Mouse (Mus musculus) spleen, postnatal 36 days (tissue): Measurements from ENCODE around the gene Ubap1l.
"Not testable (repeated sequence)": the region's sequence is repeated elsewhere in the genome, so short reads cannot be mapped to it uniquely, and the experiment has no call there.

Experiments used
- DNase-seq, 2 experiments: peaks; one replicate each; pipeline ENCODE4 v3.0.0; 2022; ENCODE audit warnings: low spot score in 2 of 2, mixed read lengths in 1 of 2

Ubap1l gene

DNA sequence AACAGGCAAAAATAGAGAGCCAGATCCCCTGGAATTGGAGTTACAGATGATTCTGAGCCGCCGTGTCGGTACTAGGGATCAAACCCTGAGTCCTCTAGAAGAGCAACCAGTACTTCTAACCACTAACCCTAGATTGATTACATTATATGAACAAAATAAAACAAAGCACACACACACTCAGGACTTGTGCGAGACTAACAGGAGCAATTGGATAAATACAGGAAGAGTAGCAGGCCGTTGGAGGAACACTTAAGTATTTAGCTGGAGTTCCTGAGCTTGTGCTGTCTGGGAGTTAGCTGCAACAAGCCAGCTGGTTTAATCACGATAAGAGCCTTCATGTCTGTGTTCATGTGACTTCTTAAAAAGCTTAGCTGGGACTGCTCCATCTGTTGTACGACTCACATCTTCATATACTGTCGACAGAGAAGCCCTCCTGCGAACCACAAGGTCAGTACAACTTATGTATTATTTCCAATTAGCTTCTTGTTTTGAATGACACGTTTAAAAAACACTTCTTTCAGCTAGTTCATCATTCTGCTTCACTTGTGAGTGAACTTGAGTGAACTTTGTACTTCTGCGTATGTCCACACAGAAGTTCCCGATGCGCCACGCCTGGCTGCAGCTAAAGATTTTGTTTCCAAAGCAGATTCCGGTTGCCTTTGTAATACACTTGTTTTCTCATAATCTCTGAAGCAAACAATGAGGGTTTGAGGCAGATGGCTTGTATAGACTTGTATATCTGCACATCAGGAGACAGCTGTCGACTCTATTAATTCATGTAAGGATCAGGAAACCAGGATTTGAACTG is at the start of gene Ubap1l:
Gene Ubap1l (plus strand): TSS at position 401 of the 808 bp plus-strand sequence.
- DNase-seq: no peak

GRCm38 (mm10) chr9:65312669-65313357 is 48.0 kb upstream of the Ubap1l start:
- no peak for DNase-seq

DNA sequence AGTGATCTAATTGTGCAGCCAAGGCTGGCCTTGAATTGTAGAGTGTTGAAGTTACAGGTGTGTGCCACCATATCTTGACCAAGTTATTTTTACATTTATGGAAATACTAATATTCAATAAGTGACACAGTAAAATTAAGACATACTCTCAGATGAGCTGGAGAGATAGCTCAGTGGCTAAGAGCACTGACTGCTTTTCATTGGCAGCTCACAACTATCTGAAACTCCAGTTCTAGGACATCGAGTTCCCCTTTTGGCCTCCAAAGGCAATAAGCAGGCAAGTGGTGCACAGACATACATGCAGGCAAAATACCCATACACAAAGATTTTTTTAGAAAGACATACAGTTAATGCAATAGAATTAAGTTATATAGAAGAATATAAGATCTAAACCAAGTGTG is 47.0 kb upstream of the Ubap1l start:
- no peak for DNase-seq

DNA sequence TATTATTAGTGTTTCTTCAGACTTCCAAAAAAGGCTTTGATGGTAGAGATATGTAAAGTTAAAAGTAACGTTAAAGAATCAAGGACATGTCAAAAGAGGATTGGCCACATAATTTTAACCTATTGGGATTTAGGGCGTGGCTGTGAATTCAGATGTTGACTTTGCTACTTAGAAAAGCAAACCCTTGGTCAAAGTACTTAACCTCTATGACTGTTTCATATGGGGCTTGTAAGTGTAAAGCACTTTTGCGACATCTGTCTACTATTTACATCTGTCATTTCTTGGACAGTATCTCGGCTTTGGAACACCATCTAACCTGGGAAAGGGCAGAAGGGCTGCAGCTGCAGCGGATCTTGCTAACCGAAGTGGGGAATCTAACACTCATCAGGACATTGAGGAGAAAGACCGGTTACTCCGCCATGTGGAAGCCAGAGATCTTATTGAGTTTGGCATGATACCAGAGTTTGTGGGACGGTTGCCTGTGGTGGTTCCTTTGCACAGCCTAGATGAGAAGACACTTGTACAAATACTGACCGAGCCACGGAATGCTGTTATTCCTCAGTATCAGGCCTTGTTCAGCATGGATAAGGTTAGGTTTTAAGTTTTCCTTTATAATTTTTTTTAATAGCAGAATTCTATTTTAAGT is 38.5 kb upstream of the Ubap1l start:
- DNase-seq: no peak

DNA sequence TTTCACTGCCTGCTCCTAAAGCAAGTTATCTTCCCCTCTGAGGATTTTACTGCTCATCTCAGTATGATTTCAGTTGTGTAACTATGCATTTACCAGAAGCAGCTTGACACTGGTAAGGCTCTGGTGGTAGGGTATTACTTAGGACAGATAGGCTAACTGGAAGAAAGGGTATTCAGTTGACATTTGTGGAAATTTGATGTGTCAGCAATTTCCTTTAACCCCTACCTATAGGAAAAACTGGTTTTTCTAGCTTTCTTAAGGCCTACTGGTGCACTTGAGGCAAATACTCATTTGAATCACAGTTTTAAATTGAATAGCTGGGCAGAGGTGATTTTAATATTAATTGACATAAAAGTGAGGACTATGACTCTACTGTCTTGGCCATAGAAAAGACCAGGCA is 34.9 kb upstream of the Ubap1l start:
- DNase-seq: no peak

GRCm38 (mm10) chr9:65327371-65327770 is 33.5 kb upstream of the Ubap1l start:
- DNase-seq: no peak

DNA sequence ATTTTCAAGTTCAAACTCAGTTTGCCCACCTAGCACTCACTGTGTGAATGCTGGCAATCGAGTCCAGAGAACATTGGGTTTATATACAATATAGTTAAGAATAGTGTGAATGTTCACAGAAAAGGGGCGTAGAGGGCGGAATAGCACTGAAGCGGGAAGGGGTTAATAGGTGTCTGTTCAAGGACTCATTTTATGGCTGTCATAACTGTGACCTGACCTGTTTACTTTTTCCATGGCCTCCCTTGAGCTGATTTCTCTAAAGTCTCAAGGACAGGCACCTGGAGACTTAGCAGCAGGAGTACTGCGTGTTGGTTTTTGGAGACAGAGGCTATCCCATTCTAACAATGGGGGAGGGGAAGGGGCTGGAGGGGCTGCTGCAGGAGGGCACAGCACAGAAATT is 26.9 kb upstream of the Ubap1l start:
- DNase-seq: no peak

DNA sequence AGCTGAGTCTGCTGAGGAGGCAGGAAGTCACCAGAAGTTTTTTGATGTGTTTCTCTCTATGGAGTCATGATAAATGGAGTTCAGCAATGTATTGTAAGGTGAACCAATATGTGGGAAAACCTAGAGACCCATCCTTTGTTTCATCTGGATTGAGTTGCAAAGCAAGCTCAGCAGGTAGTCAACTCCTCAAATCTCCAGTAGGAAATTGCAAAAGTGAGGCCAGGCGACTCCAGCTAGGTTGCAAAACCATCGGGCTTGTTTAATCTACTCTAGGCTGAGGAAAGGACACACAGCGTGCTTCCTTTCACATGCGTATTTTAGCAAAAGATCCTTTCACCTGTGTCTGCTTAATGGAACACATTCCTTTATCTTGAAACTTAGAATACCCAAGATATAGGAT is 21.7 kb upstream of the Ubap1l start:
- no peak for DNase-seq

- no peak for DNase-seq
These were observed 20.4 kb upstream of the Ubap1l start for GRCm38 (mm10) chr9:65340414-65340813.

DNA sequence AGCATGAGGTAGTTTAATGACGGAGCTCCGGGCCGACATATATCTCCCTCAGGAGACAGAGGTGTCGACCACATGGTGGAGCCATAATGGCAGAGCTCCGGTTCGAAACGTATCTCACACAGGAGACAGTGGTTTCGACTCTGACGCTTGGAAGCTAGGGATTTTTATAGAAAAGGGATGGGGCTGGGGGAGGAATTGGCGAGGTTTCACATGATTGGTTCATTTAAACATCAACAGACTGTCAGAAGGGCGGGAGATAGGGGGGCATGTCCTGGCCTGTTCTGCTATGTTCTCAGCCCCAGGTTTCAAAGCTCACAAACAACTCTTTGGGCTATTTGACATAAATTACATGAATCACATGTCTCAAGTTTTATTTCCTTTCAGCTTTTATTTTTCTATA is 15.4 kb upstream of the Ubap1l start:
- not testable (repeated sequence) for DNase-seq

- peak; percentile 91 to 93 for DNase-seq
These were observed 14.9 kb upstream of the Ubap1l start, which contains the start of gene Pdcd7 for GRCm38 (mm10) chr9:65345854-65346475. Pdcd7 (plus strand) TSS chr9:65346104.

GRCm38 (mm10) chr9:65346476-65347111 is 14.2 kb upstream of the Ubap1l start:
- peak; percentile 26 to 44 for DNase-seq

GRCm38 (mm10) chr9:65347112-65347850 is 13.6 kb upstream of the Ubap1l start:
- no peak for DNase-seq

GRCm38 (mm10) chr9:65353251-65353650 is 7.6 kb upstream of the Ubap1l start:
- DNase-seq: no peak

DNA sequence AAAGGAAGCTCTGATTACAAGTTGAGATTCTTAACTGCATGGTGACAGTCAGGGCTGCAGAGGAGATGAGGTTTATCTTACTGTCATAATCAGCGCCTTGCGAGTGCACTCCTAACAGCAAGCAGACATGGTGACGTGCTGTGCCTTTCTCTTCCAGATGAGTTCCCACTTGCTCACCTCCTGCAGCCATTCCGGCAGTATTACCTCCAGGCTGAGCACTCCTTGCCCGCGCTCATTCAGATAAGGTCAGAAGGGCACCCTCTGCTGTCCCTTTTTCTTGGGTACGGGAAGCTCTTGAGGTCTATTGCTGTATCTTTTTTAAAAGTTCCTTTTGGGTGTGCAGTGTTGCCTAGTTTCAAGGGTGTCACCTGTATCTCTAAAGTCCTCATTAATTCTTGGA is 4.3 kb upstream of the Ubap1l start:
- DNase-seq: no peak

DNA sequence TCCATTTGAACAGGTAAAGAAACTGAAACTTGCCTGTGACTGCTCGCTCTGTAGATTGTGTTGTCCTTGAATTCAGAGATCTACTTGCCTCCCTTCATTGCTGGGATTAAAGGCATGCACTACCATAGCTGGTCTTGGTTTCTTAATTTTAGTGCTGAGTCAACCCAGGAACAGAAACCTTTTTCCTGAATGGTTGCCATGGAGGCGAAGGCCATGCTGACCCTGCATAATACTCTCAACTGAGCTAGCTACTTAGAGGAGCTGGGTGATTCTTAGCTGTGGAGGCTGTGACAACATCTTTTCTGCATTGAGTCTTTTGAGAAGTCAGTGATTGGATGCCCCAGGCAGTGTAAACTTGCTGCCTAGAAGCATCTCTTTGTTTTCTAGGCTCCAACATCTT is 3.9 kb upstream of the Ubap1l start:
- DNase-seq: no peak

- DNase-seq: peak in 1 of 2 experiments; percentile 10
These were observed 1.8 kb upstream of the Ubap1l start for GRCm38 (mm10) chr9:65358956-65359480.

DNA sequence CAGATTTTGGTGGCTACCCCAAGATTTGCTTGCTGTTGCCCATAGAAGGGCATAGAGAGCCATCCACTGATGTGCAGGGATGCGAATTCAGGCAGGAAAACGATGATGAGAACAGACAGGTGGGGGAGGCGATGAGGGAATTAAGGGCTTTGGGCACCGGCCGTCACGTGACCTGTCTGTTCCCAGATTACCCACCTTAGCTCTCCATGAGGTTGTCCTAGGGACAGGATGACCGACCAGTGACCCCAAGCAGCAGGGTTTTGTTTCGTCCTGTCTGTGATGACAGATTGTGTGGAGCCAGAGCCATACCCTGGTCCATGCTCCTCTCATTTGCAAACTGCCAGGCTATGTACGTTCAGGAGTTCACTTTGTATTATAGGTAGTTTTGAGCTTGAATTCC is 2.8 kb downstream of the Ubap1l start:
- no peak for DNase-seq

DNA sequence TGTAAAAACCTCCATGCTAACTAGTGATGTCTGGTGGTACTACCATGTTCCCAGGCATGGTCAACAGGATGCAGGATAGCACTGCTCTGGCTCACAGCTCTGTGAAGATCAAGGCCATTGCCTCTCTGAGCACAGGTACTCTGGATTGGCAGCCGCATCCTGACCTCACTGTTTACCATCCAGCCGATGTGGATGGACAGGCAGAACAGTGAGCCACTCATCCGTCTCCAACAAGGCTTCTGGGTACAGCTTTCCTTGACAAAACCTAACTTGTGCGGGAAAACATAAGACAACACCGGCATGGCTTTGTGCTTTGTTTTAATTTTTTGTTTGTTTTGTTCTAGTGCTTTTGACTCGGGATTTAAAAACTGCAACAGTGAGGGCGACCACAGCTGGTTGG is 4.9 kb downstream of the Ubap1l start:
- DNase-seq: no peak

GRCm38 (mm10) chr9:65371756-65372155 is 10.9 kb downstream of the Ubap1l start:
- DNase-seq: no peak

- no peak for DNase-seq
These were observed 11.6 kb downstream of the Ubap1l start for GRCm38 (mm10) chr9:65372449-65372848.
